Mouse (Mus musculus): ENCODE data around the gene Dffb. TPM values are rescaled to one million over a fixed set of nuclear protein-coding genes. Genes with fewer than 3 reads are reported as not detected.

Gene Dffb
- total RNA-seq, 2 experiments from 2014 or later = 11.1 to 12.7 TPM

Other genes starting within 250 kb of the Dffb start
- 10 to 100 TPM; 24.6 to 25.5 TPM for gene A430005L14Rik, start 17.9 kb downstream of the Dffb start, total RNA-seq (2021)
- 10 to 100 TPM; 31.2 to 32.3 TPM for gene Cep104, start 68 bp upstream of the Dffb start, total RNA-seq (2021)
- gene Lrrc47, start 36.6 kb upstream of the Dffb start, total RNA-seq (2021) = 10 to 100 TPM; 55.6 to 68.0 TPM
- gene Smim1, start 51.1 kb upstream of the Dffb start, total RNA-seq (2021) = 10 to 100 TPM; 10.3 to 12.5 TPM
- gene Ccdc27, start 67.6 kb upstream of the Dffb start, total RNA-seq (2021) = under 1 TPM; 0.59 to 0.66 TPM
- gene Trp73, start 165.1 kb upstream of the Dffb start, total RNA-seq (2021) = 1 to 10 TPM; 1.9 to 2.5 TPM
- 10 to 100 TPM; 30.0 to 35.8 TPM for gene Wrap73, start 167.2 kb upstream of the Dffb start, total RNA-seq (2021)
- gene Tprgl, start 185.5 kb upstream of the Dffb start, total RNA-seq (2021) = 100 to 1,000 TPM; 196 to 199 TPM
- gene Megf6, start 195.6 kb upstream of the Dffb start, total RNA-seq (2021) = 1 to 10 TPM; 2.8 to 7.3 TPM